Mouse (Mus musculus) forebrain, embryonic 13.5 days (tissue): ENCODE results near the gene Bex4. TPM values are rescaled to one million over a fixed set of nuclear protein-coding genes. Genes with fewer than 3 reads are reported as not detected.
A peak's percentile ranks its signal among the peaks of the same experiment; 100 is the strongest.
"Not testable (repeated sequence)": the region's sequence is repeated elsewhere in the genome, so short reads cannot be mapped to it uniquely, and the experiment has no call there.

Experiments used
- ATAC-seq: fragments of 200-750 bp; cut with Nextera tagmentation; 2 replicates; pipeline ENCODE4 v1.8.0; 2017
- H3K27ac ChIP-seq: fragments of 300-500 bp; sonication (generic); 2 replicates; pipeline ENCODE4 v1.5.1; 2015; ENCODE audit warnings: inconsistent platforms, mild to moderate bottlenecking, moderate library complexity
- H3K27me3 ChIP-seq: fragments of 300-500 bp; sonication (generic); 2 replicates; pipeline ENCODE4 v1.6.1; 2015; ENCODE audit warnings: mild to moderate bottlenecking, inconsistent platforms
- H3K36me3 ChIP-seq: fragments of 300-500 bp; sonication (generic); 2 replicates; pipeline ENCODE4 v1.6.1; 2015; ENCODE audit warnings: mild to moderate bottlenecking, inconsistent platforms; ENCODE audit not compliant: poor library complexity, severe bottlenecking
- H3K4me1 ChIP-seq: fragments of 300-500 bp; sonication (generic); 2 replicates; pipeline ENCODE4 v1.6.1; 2015; ENCODE audit warnings: inconsistent platforms
- H3K4me2 ChIP-seq: fragments of 300-500 bp; sonication (generic); 2 replicates; pipeline ENCODE4 v1.6.1; 2015; ENCODE audit warnings: inconsistent platforms, mild to moderate bottlenecking, moderate library complexity
- H3K4me3 ChIP-seq: fragments of 300-500 bp; sonication (generic); 2 replicates; pipeline ENCODE4 v1.5.1; 2015; ENCODE audit warnings: mild to moderate bottlenecking, inconsistent platforms
- H3K9ac ChIP-seq: fragments of 300-500 bp; sonication (generic); 2 replicates; pipeline ENCODE4 v1.6.1; 2015; ENCODE audit warnings: mild to moderate bottlenecking, inconsistent platforms
- H3K9me3 ChIP-seq: fragments of 300-500 bp; sonication (generic); replicated peaks from 2 replicates; pipeline ENCODE4 v1.6.1; 2016; ENCODE audit warnings: inconsistent platforms
- WGBS: fragments of 180-500 bp; shearing (Covaris S2); methylation state at CpG from one replicate; pipeline ENCODE4 v1.1.7; 2015; 5-methylcytosine and 5-hydroxymethylcytosine counted together
- polyA plus RNA-seq: library from polyadenylated mRNA; unstranded; fragments of >200 nt; fragmentation: Nextera tagmentation; extraction: Ambion mirVana; gene quantifications from 2 replicates; pipeline ENCODE4 v1.2.1, GENCODE M21; 2015

The Bex4 gene
- polyA plus RNA-seq, 1 experiment from 2014 or later, result 145 TPM

GRCm38 (mm10) chrX:136139640-136140004 is 826 bp downstream of the Bex4 start:
- H3K36me3 ChIP-seq, H3K27me3 ChIP-seq, ATAC-seq, H3K27ac ChIP-seq, H3K9me3 ChIP-seq, H3K4me1 ChIP-seq: not testable (repeated sequence)
- 25% methylated on average over 5 of the region's 5 CpGs for WGBS
- Histone ChIP-seq H3K4me3 (peak overlapping the region; percentile 42), H3K9ac (peak overlapping the region; percentile 45), H3K4me2 (peak overlapping the region; percentile 59)

GRCm38 (mm10) chrX:136141385-136141784 is 2.6 kb downstream of the Bex4 start:
- H3K36me3 ChIP-seq, result no peaks in the 10 kb centered on the region
- WGBS, result 83% methylated on average over 5 of the region's 5 CpGs
- no peaks in the 10 kb centered on the region for H3K4me1 ChIP-seq
- H3K27ac ChIP-seq, result no peak overlapping the region
- no peak overlapping the region for H3K9ac ChIP-seq
- no peak overlapping the region for H3K4me3 ChIP-seq
- no peaks in the 10 kb centered on the region for H3K9me3 ChIP-seq
- H3K27me3 ChIP-seq, result no peaks in the 10 kb centered on the region
- no peak for ATAC-seq
- no peak overlapping the region for H3K4me2 ChIP-seq

DNA sequence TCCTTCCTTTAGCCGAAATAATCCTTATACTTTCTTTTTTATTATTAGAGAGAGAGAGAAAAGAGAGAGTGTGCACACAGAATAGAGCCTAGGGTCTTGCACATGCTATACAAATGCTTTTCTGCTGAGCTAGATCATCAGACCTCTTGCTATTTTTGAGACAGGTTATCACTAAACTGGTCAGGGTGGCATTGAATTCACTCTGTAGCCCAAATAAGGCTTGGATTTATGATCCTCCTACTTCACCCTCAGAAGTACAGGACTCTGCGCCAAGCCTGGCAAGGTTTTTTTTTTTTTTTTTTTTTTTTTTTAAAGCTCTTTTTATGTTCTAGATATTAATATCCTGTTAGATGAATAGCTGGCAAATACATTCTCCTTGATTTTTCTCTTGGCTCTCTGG is 4.9 kb downstream of the Bex4 start:
- Histone ChIP-seq H3K9me3 (no peaks in the 10 kb centered on the region), H3K9ac (no peak overlapping the region), H3K27ac (no peak overlapping the region), H3K27me3 (no peaks in the 10 kb centered on the region), H3K4me2 (no peak overlapping the region), H3K4me1 (no peaks in the 10 kb centered on the region), H3K36me3 (no peaks in the 10 kb centered on the region), H3K4me3 (no peak overlapping the region)
- WGBS, result 81% methylated on average over 2 of the region's 2 CpGs
- ATAC-seq, result no peak

- Histone ChIP-seq H3K9ac (no peak overlapping the region), H3K27me3 (no peaks in the 10 kb centered on the region), H3K4me3 (no peak overlapping the region), H3K4me1 (no peaks in the 10 kb centered on the region), H3K9me3 (no peaks in the 10 kb centered on the region), H3K27ac (no peak overlapping the region), H3K4me2 (no peak overlapping the region), H3K36me3 (no peaks in the 10 kb centered on the region)
- ATAC-seq, result no peak
- WGBS, result 82% methylated on average over 7 of the region's 7 CpGs
Observed at GRCm38 (mm10) chrX:136144195-136144594, 5.4 kb downstream of the Bex4 start.

- peak overlapping the region; percentile 53 for H3K4me3 ChIP-seq
- H3K27ac ChIP-seq, result no peak overlapping the region
Observed at GRCm38 (mm10) chrX:136170625-136171024, 31.8 kb downstream of the Bex4 start.

GRCm38 (mm10) chrX:136171189-136172117 is 32.7 kb downstream of the Bex4 start:
- H3K9ac ChIP-seq, result peak overlapping the region; percentile 66
- H3K36me3 ChIP-seq, result no peaks in the 10 kb centered on the region
- ATAC-seq, result peak; percentile 70
- WGBS, result 24% methylated on average over 24 of the region's 24 CpGs
- H3K4me1 ChIP-seq, result peaks cover 3% of the 10 kb centered on the region; the same call in 1 of the 2 replicates
- H3K4me2 ChIP-seq, result peak overlapping the region; percentile 59
- peak overlapping the region; percentile 53 for H3K4me3 ChIP-seq
- peaks cover 3% of the 10 kb centered on the region; the same call in 1 of the 2 replicates for H3K27me3 ChIP-seq
- peak overlapping the region; percentile 76 for H3K27ac ChIP-seq
- no peaks in the 10 kb centered on the region for H3K9me3 ChIP-seq

More at GRCm38 (mm10) chrX:136170625-136171024, 31.8 kb downstream of the Bex4 start:
- H3K4me2 ChIP-seq, result peak overlapping the region; percentile 59
- ATAC-seq, result no peak
- no peaks in the 10 kb centered on the region for H3K9me3 ChIP-seq
- H3K9ac ChIP-seq, result no peak overlapping the region
- H3K36me3 ChIP-seq, result no peaks in the 10 kb centered on the region
- H3K27me3 ChIP-seq, result peaks cover 3% of the 10 kb centered on the region; the same call in 1 of the 2 replicates
- 70% methylated on average over 10 of the region's 10 CpGs for WGBS
- H3K4me1 ChIP-seq, result peaks cover 3% of the 10 kb centered on the region; the same call in 1 of the 2 replicates

- no peaks in the 10 kb centered on the region for H3K36me3 ChIP-seq
- H3K9me3 ChIP-seq, result no peaks in the 10 kb centered on the region
- H3K4me3 ChIP-seq, result peak within 1 kb of the TSS; percentile 53
- peaks cover 3% of the 10 kb centered on the region; the same call in 1 of the 2 replicates for H3K4me1 ChIP-seq
- peak within 1 kb of the TSS; percentile 59 for H3K4me2 ChIP-seq
- WGBS, result 17% methylated on average over 10 of the region's 10 CpGs
- peak within 1 kb of the TSS; percentile 66 for H3K9ac ChIP-seq
- peaks cover 3% of the 10 kb centered on the region; the same call in 1 of the 2 replicates for H3K27me3 ChIP-seq
- ATAC-seq, result peak; percentile 99
- peak within 1 kb of the TSS; percentile 76 for H3K27ac ChIP-seq
Observed at GRCm38 (mm10) chrX:136172118-136172551, 33.3 kb downstream of the Bex4 start, which contains the start of gene Tceal8. Tceal8 (minus strand) TSS chrX:136172342.

DNA sequence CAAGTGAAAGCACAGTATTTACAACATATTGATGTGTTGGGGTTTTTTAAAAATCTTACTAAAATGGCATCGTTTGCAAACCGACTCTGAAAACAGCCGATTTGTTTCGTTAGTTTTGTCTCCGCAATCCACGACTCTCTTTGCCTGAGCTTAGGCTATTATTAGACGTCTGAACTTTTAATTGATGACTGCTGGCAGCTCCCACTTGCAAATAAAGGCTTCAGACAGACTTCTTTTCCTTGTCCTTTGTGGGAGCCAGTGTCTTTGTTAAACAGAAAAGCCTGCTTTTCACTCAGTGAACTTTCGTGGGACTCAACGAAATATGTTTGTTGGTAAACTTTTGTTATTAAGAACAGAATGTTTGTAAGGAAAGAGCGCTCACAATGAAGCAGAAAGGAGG is 34.0 kb downstream of the Bex4 start:
- Histone ChIP-seq H3K4me3 (peak overlapping the region; percentile 53), H3K27me3 (peaks cover 3% of the 10 kb centered on the region; the same call in 1 of the 2 replicates), H3K4me2 (peak overlapping the region; percentile 59), H3K36me3 (no peaks in the 10 kb centered on the region), H3K4me1 (peaks cover 3% of the 10 kb centered on the region; the same call in 1 of the 2 replicates), H3K9ac (0 out of 2 replicates have a peak overlapping the region, but pooled peaks have one; percentile 26), H3K27ac (no peak overlapping the region), H3K9me3 (no peaks in the 10 kb centered on the region)
- no peak for ATAC-seq
- 17% methylated on average over 10 of the region's 10 CpGs for WGBS

DNA sequence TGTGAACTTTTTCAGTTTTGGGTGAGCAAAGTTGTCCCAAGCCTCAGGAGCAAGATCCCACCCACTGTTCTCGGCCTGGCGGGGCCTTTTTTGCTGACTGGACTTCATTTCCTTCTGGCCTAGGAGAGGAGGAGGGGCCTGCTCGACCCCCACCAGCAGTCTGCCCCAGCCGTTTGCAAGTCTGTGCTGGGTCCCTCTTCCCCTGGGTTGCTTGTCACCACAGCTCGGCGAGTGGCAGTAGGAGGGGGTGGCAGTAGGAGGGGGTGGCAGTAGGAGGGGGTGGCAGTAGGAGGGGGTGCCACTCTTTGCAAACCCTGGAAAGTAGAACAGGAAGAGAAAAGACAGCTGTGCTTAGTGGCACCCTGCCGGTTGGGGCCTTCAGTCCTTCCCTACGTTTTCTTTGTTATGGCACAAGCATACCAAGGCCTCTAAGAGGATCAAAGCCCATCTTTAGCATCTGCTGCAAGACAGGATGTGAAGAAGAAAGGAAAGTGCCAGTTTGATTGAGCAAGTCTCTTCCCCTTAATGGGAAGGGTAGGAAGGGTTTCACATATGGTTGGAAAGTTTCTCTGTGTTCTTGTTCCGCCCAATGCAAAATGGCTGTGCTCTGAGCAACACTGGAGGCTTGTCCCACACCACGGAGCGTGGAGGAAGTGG is 42.2 kb downstream of the Bex4 start:
- WGBS, result 25% methylated on average over 11 of the region's 11 CpGs
- no peak overlapping the region for H3K9ac ChIP-seq
- ATAC-seq, result no peak

GRCm38 (mm10) chrX:136183107-136183506 is 44.3 kb downstream of the Bex4 start:
- no peaks in the 10 kb centered on the region for H3K27me3 ChIP-seq
- H3K27ac ChIP-seq, result no peak overlapping the region
- no peak overlapping the region for H3K4me3 ChIP-seq
- H3K4me1 ChIP-seq, result no peaks in the 10 kb centered on the region
- no peaks in the 10 kb centered on the region for H3K9me3 ChIP-seq
- no peak overlapping the region for H3K4me2 ChIP-seq
- H3K9ac ChIP-seq, result no peak overlapping the region
- H3K36me3 ChIP-seq, result no peaks in the 10 kb centered on the region
- WGBS, result 86% methylated on average over 1 of the region's 1 CpGs
- no peak for ATAC-seq

More for the DNA sequence above, 42.2 kb downstream of the Bex4 start:
- Histone ChIP-seq H3K9me3 (no peaks in the 10 kb centered on the region), H3K27ac (no peak overlapping the region), H3K4me3 (no peak overlapping the region), H3K4me1 (no peaks in the 10 kb centered on the region), H3K36me3 (no peaks in the 10 kb centered on the region), H3K4me2 (no peak overlapping the region), H3K27me3 (no peaks in the 10 kb centered on the region)
